Mouse (Mus musculus) erythroblast, embryonic 14.5 days (primary cell): ENCODE data around the gene Ogfod3.

ENCODE experiments used
- GATA1 ChIP-seq: IDR thresholded peaks from 2 replicates; pipeline ENCODE4 v1.6.1; 2012; ENCODE audit warnings: low read length, inconsistent platforms, mixed read lengths
- TAL1 ChIP-seq: IDR thresholded peaks from 3 replicates; pipeline ENCODE4 v1.6.1; 2012; ENCODE audit warnings: low read length, inconsistent platforms, mixed read lengths

GRCm38 (mm10) chr11:121237345-121238128, 33.0 kb upstream of the Ogfod3 start:
- TF ChIP-seq GATA1, result no peak
- no peak for TF ChIP-seq TAL1
